ENCODE assay signal across 8 mouse cellular contexts in the genomic region with DNA sequence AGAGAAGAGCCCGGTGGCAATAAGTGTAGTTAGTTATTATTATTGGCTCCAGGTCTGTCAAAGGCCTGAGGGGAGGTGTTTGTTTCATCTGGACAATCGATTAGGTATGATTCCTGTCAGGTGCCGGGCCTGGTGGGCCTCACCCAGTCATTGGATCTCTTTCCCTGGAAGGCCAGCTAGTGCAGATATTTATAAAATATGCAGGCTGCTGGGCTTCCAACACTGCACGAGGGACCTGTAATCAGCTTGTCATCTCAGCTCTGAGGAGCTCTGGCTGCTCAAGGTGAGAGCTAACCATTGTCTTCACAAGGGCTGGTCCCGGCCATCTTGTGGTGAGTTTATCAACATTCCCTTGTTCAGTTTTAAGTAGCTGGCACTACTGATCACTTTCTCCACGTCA. TPM values are rescaled to one million over a fixed set of nuclear protein-coding genes. Genes with fewer than 3 reads are reported as not detected.
DNase-seq lines count a peak whose midpoint lies in the region; ATAC-seq and TF ChIP-seq lines count a peak whose summit lies in the region.

No protein-coding gene starts in this region.

- no peak for TF ChIP-seq CTCF in spleen, adult 2 months (IDR thresholded peaks at IDR 0.05; ENCODE audit: extremely low read depth, insufficient read depth, insufficient read length, insufficient replicate concordance)
- TF ChIP-seq CTCF in stomach, postnatal 0 days (IDR thresholded peaks at IDR 0.05; ENCODE audit: low read depth) = no peak

- H3K9me3 ChIP-seq in forebrain, embryonic 11.5 days (ENCODE audit: control insufficient read depth, low read length) = no peaks in the 10 kb centered on the region
- H3K9me3 ChIP-seq in liver, embryonic 11.5 days (ENCODE audit: control insufficient read depth, low read length) = no peaks in the 10 kb centered on the region
- no peaks in the 10 kb centered on the region for H3K9me3 ChIP-seq in stomach, postnatal 0 days (ENCODE audit: control insufficient read depth, low read length)

- H3K27me3 ChIP-seq in spleen, adult 2 months (ENCODE audit: control insufficient read depth, insufficient read depth, low read length) = no peaks in the 10 kb centered on the region
- no peaks in the 10 kb centered on the region; the same call in 1 of the 2 replicates for H3K27me3 ChIP-seq in forebrain, embryonic 11.5 days (ENCODE audit: control insufficient read depth, insufficient read depth, low read length)
- H3K27me3 ChIP-seq in liver, embryonic 11.5 days (replicated peaks; ENCODE audit: control insufficient read depth, insufficient read depth, low read length) = 0 out of 2 replicates have a peak, but pooled peaks cover 7% of the 10 kb centered on the region
- H3K27me3 ChIP-seq in stomach, postnatal 0 days (ENCODE audit: control insufficient read depth, insufficient read depth, low read length) = no peaks in the 10 kb centered on the region

- TF ChIP-seq EP300 in stomach, postnatal 0 days (optimal IDR thresholded peaks at IDR 0.05) = no peak

- no peak for TF ChIP-seq POLR2A in spleen, adult 2 months (IDR thresholded peaks at IDR 0.05; ENCODE audit: low read depth, low read length)

- 47% methylated on average over 6 of the region's 6 CpGs for WGBS in spleen, adult 2 months
- WGBS in forebrain, embryonic 11.5 days = 20% methylated on average over 6 of the region's 6 CpGs
- WGBS in liver, embryonic 11.5 days = 30% methylated on average over 6 of the region's 6 CpGs
- 26% methylated on average over 6 of the region's 6 CpGs for WGBS in stomach, postnatal 0 days

- no peak for ATAC-seq in forebrain, embryonic 11.5 days (replicated peaks; ENCODE audit: low FRiP score)
- ATAC-seq in liver, embryonic 11.5 days (replicated peaks; ENCODE audit: low FRiP score) = no peak
- ATAC-seq in stomach, postnatal 0 days (ENCODE audit: low FRiP score, low TSS enrichment) = no peak

- no peaks in the 10 kb centered on the region; the same call in none of the 2 replicates for H3K4me1 ChIP-seq in spleen, adult 2 months (ENCODE audit: control insufficient read depth, insufficient read depth, insufficient read length)
- peaks cover 3% of the 10 kb centered on the region; the same call in 1 of the 2 replicates for H3K4me1 ChIP-seq in forebrain, embryonic 11.5 days (replicated peaks; ENCODE audit: control insufficient read depth, insufficient read depth, low read length)
- H3K4me1 ChIP-seq in liver, embryonic 11.5 days (replicated peaks; ENCODE audit: control insufficient read depth, insufficient read depth, low read length) = no peaks in the 10 kb centered on the region
- no peaks in the 10 kb centered on the region for H3K4me1 ChIP-seq in stomach, postnatal 0 days (replicated peaks; ENCODE audit: control insufficient read depth, insufficient read depth)

- H3K36me3 ChIP-seq in spleen, adult 2 months (ENCODE audit: control insufficient read depth, insufficient read depth, low read length) = no peaks in the 10 kb centered on the region
- no peaks in the 10 kb centered on the region for H3K36me3 ChIP-seq in forebrain, embryonic 11.5 days (ENCODE audit: control insufficient read depth, insufficient read depth, low read length)
- H3K36me3 ChIP-seq in liver, embryonic 11.5 days (ENCODE audit: control insufficient read depth, insufficient read depth, low read length) = no peaks in the 10 kb centered on the region
- no peaks in the 10 kb centered on the region for H3K36me3 ChIP-seq in stomach, postnatal 0 days (ENCODE audit: control insufficient read depth, insufficient read depth, low read length)

- peak overlapping the region; percentile 87; the same call in 1 of the 2 replicates for H3K9ac ChIP-seq in forebrain, embryonic 11.5 days (ENCODE audit: low read length)
- H3K9ac ChIP-seq in liver, embryonic 11.5 days (ENCODE audit: low read depth, low read length) = peak overlapping the region; percentile 85
- peak overlapping the region; percentile 87; the same call in 1 of the 2 replicates for H3K9ac ChIP-seq in stomach, postnatal 0 days (ENCODE audit: low read length)

- H3K4me2 ChIP-seq in forebrain, embryonic 11.5 days (ENCODE audit: low read depth, low read length, severe bottlenecking) = peak overlapping the region; percentile 64
- H3K4me2 ChIP-seq in liver, embryonic 11.5 days = peak overlapping the region; percentile 99
- H3K4me2 ChIP-seq in stomach, postnatal 0 days (replicated peaks; ENCODE audit: low read depth) = peak overlapping the region; percentile 97

- no peak overlapping the region for H3K4me3 ChIP-seq in spleen, adult 2 months (ENCODE audit: extremely low read depth, insufficient read depth, insufficient read length)
- peak overlapping the region; percentile 49; the same call in 1 of the 2 replicates for H3K4me3 ChIP-seq in forebrain, embryonic 11.5 days (ENCODE audit: low read depth, low read length)
- H3K4me3 ChIP-seq in liver, embryonic 11.5 days (ENCODE audit: low read depth, low read length) = peak overlapping the region; percentile 72; the same call in 1 of the 2 replicates
- peak overlapping the region; percentile 66 for H3K4me3 ChIP-seq in stomach, postnatal 0 days (ENCODE audit: low read depth, low read length)

- H3K27ac ChIP-seq in spleen, adult 2 months (ENCODE audit: insufficient read depth, low read length) = peak overlapping the region; percentile 88
- no peak overlapping the region for H3K27ac ChIP-seq in forebrain, embryonic 11.5 days (ENCODE audit: low read depth, low read length)
- no peak overlapping the region for H3K27ac ChIP-seq in liver, embryonic 11.5 days (ENCODE audit: low read depth, low read length)
- H3K27ac ChIP-seq in stomach, postnatal 0 days (replicated peaks) = peak overlapping the region; percentile 98

- DNase-seq in spleen, adult 2 months (ENCODE audit: low read depth in 1 of 2, low spot score in 2 of 2) = no peak
- DNase-seq in spleen, postnatal 36 days (ENCODE audit: low spot score in 2 of 2) = no peak
- DNase-seq in forebrain, embryonic 11.5 days (ENCODE audit: low spot score) = no peak
- no peak for DNase-seq in liver, embryonic 11.5 days (ENCODE audit: low spot score)
- DNase-seq in stomach, postnatal 0 days (ENCODE audit: low spot score) = peak; percentile 40
- no peak for DNase-seq in right cerebral cortex, postnatal 10 days (ENCODE audit: low spot score in 2 of 2)
- no peak for DNase-seq in frontal cortex, postnatal 14 days (ENCODE audit: low spot score in 2 of 2)
- no peak for DNase-seq in testis, postnatal 14 days (ENCODE audit: low spot score)

RNA-seq across cellular contexts. Expression of gene Tgif1, which starts 0.7 kb away (rescaled TPM):
- 22.2 and 22.6 TPM in 2 replicates for polyA plus RNA-seq in spleen, adult 2 months (2012; rRNA removed)
- 60.7 and 63.5 TPM in 2 replicates for polyA plus RNA-seq in forebrain, embryonic 11.5 days (2014; fragmentation: Nextera tagmentation; extraction: Ambion mirVana)
- polyA plus RNA-seq in liver, embryonic 11.5 days (2014; fragmentation: Nextera tagmentation; extraction: Ambion mirVana) = 26.6 and 30.8 TPM in 2 replicates
- polyA plus RNA-seq in stomach, postnatal 0 days (2015; fragmentation: Nextera tagmentation; extraction: Ambion mirVana) = 34.7 and 35.6 TPM in 2 replicates

Comparison
In these comparisons a context has a peak if more than half of its experiments do, and no peak if none do; other contexts are left out.
1. H3K27ac ChIP-seq: peak in spleen, adult 2 months (single experiment) and stomach, postnatal 0 days (single experiment); none in forebrain, embryonic 11.5 days (single experiment) and liver, embryonic 11.5 days (single experiment).
2. Peak in every context shown above with its lines, with median percentiles within 50 percentile points of each other: H3K4me2 ChIP-seq and H3K9ac ChIP-seq.